Mouse (Mus musculus): ENCODE data around the gene Hmgb3.

Gene Hmgb3

GRCm38 (mm10) chrX:71601052-71601611 lies 45.4 kb downstream of the Hmgb3 start:
- peak; percentile 47 to 66 for DNase-seq
